Mouse (Mus musculus) midbrain, embryonic 15.5 days (tissue): ENCODE data around the gene Ccn6. TPM values are rescaled to one million over a fixed set of nuclear protein-coding genes. Genes with fewer than 3 reads are reported as not detected.
"Not testable (repeated sequence)": the region's sequence is repeated elsewhere in the genome, so short reads cannot be mapped to it uniquely, and the experiment has no call there.

Experiments
- ATAC-seq: fragments of 200-750 bp; cut with Nextera tagmentation; replicated peaks from 2 replicates; pipeline ENCODE4 v1.8.0; 2017; ENCODE audit warnings: moderate TSS enrichment
- H3K27ac ChIP-seq: fragments of 300-500 bp; sonication (generic); 2 replicates; pipeline ENCODE4 v1.5.1; 2015; ENCODE audit warnings: mild to moderate bottlenecking, inconsistent platforms
- H3K27me3 ChIP-seq: fragments of 300-500 bp; sonication (generic); replicated peaks from 2 replicates; pipeline ENCODE4 v1.6.1; 2015; ENCODE audit warnings: inconsistent platforms
- H3K36me3 ChIP-seq: fragments of 300-500 bp; sonication (generic); replicated peaks from 2 replicates; pipeline ENCODE4 v1.6.1; 2015; ENCODE audit warnings: inconsistent platforms
- H3K4me1 ChIP-seq: fragments of 300-500 bp; sonication (generic); 2 replicates; pipeline ENCODE4 v1.6.1; 2015; ENCODE audit warnings: inconsistent platforms
- H3K4me2 ChIP-seq: fragments of 300-500 bp; sonication (generic); 2 replicates; pipeline ENCODE4 v1.6.1; 2015; ENCODE audit warnings: inconsistent platforms, mild to moderate bottlenecking, moderate library complexity
- H3K4me3 ChIP-seq: fragments of 300-500 bp; sonication (generic); 2 replicates; pipeline ENCODE4 v1.5.1; 2015; ENCODE audit warnings: mild to moderate bottlenecking, inconsistent platforms
- H3K9ac ChIP-seq: fragments of 300-500 bp; sonication (generic); 2 replicates; pipeline ENCODE4 v1.6.1; 2015; ENCODE audit warnings: mild to moderate bottlenecking, inconsistent platforms
- H3K9me3 ChIP-seq: fragments of 300-500 bp; sonication (generic); 2 replicates; pipeline ENCODE4 v1.6.1; 2016; ENCODE audit warnings: inconsistent platforms
- WGBS: fragments of 180-500 bp; shearing (Covaris S2); methylation state at CpG from one replicate; pipeline ENCODE4 v1.1.7; 2015; ENCODE audit warnings: mixed read lengths; 5-methylcytosine and 5-hydroxymethylcytosine counted together
- polyA plus RNA-seq: library from polyadenylated mRNA; unstranded; fragments of >200 nt; fragmentation: Nextera tagmentation; extraction: Ambion mirVana; gene quantifications from 2 replicates; pipeline ENCODE4 v1.2.1, GENCODE M21; 2015

The Ccn6 gene
- 0.31 and 0.36 TPM in 2 replicates for polyA plus RNA-seq

- WGBS, result 87% methylated on average over 10 of the region's 10 CpGs
- Histone ChIP-seq H3K9me3 (no peaks in the 10 kb centered on the region), H3K4me3 (no peak within 1 kb of the TSS), H3K4me1 (peaks cover 22% of the 10 kb centered on the region), H3K27me3 (no peaks in the 10 kb centered on the region), H3K9ac (no peak within 1 kb of the TSS), H3K4me2 (no peak within 1 kb of the TSS), H3K27ac (no peak within 1 kb of the TSS), H3K36me3 (no peaks in the 10 kb centered on the region)
- no peak for ATAC-seq
Measured at GRCm38 (mm10) chr10:39163694-39164093, at the start of gene Ccn6. Gene Ccn6, minus strand, starts transcription at chr10:39163794.

- Histone ChIP-seq H3K9ac (no peak overlapping the region), H3K4me3 (no peak overlapping the region), H3K4me2 (no peak overlapping the region), H3K36me3 (no peaks in the 10 kb centered on the region), H3K9me3 (no peaks in the 10 kb centered on the region), H3K27me3 (no peaks in the 10 kb centered on the region), H3K4me1 (peaks cover 21% of the 10 kb centered on the region), H3K27ac (peak overlapping the region; percentile 77)
- 0 out of 2 replicates have a peak, but pooled peaks have one; percentile 52 for ATAC-seq
Measured at GRCm38 (mm10) chr10:39210031-39210430, 46.4 kb upstream of the Ccn6 start.

GRCm38 (mm10) chr10:39209161-39210025, 45.8 kb upstream of the Ccn6 start:
- Histone ChIP-seq H3K36me3 (no peaks in the 10 kb centered on the region), H3K4me2 (peak overlapping the region; percentile 20; the same call in 1 of the 2 replicates), H3K4me3 (no peak overlapping the region), H3K9ac (no peak overlapping the region), H3K4me1 (peaks cover 21% of the 10 kb centered on the region), H3K9me3 (no peaks in the 10 kb centered on the region), H3K27ac (peak overlapping the region; percentile 77), H3K27me3 (no peaks in the 10 kb centered on the region)
- peak; percentile 93 for ATAC-seq
- WGBS, result 13% methylated on average over 10 of the region's 10 CpGs

GRCm38 (mm10) chr10:39208712-39209111, 45.1 kb upstream of the Ccn6 start:
- Histone ChIP-seq H3K27ac (peak overlapping the region; percentile 77), H3K4me1 (peaks cover 21% of the 10 kb centered on the region), H3K4me2 (no peak overlapping the region), H3K36me3 (no peaks in the 10 kb centered on the region), H3K9ac (no peak overlapping the region), H3K27me3 (no peaks in the 10 kb centered on the region), H3K4me3 (no peak overlapping the region), H3K9me3 (no peaks in the 10 kb centered on the region)
- WGBS, result 59% methylated on average over 4 of the region's 4 CpGs
- 0 out of 2 replicates have a peak, but pooled peaks have one; percentile 57 for ATAC-seq

GRCm38 (mm10) chr10:39207310-39207855, 43.8 kb upstream of the Ccn6 start:
- Histone ChIP-seq H3K4me2 (no peak overlapping the region), H3K4me1 (peaks cover 21% of the 10 kb centered on the region), H3K9me3 (no peaks in the 10 kb centered on the region), H3K9ac (no peak overlapping the region), H3K27ac (no peak overlapping the region), H3K4me3 (no peak overlapping the region), H3K36me3 (no peaks in the 10 kb centered on the region), H3K27me3 (no peaks in the 10 kb centered on the region)
- 85% methylated on average over 3 of the region's 3 CpGs for WGBS
- ATAC-seq, result no peak

GRCm38 (mm10) chr10:39202490-39202889, 38.9 kb upstream of the Ccn6 start:
- Histone ChIP-seq H3K4me2 (no peak overlapping the region), H3K36me3 (no peaks in the 10 kb centered on the region), H3K27me3 (no peaks in the 10 kb centered on the region), H3K9me3 (no peaks in the 10 kb centered on the region), H3K4me3 (no peak overlapping the region), H3K27ac (no peak overlapping the region), H3K4me1 (no peaks in the 10 kb centered on the region), H3K9ac (no peak overlapping the region)
- 69% methylated on average over 4 of the region's 4 CpGs for WGBS
- no peak for ATAC-seq

GRCm38 (mm10) chr10:39198216-39198615, 34.6 kb upstream of the Ccn6 start:
- H3K4me1 ChIP-seq, ATAC-seq, H3K27ac ChIP-seq, H3K9me3 ChIP-seq, H3K4me2 ChIP-seq, H3K36me3 ChIP-seq, H3K4me3 ChIP-seq, H3K9ac ChIP-seq, H3K27me3 ChIP-seq: not testable (repeated sequence)
- WGBS, result 92% methylated on average over 11 of the region's 11 CpGs

GRCm38 (mm10) chr10:39192673-39193072, 29.1 kb upstream of the Ccn6 start:
- Histone ChIP-seq H3K27me3 (no peaks in the 10 kb centered on the region), H3K4me3 (no peak overlapping the region), H3K27ac (no peak overlapping the region), H3K4me1 (no peaks in the 10 kb centered on the region), H3K9ac (no peak overlapping the region), H3K36me3 (no peaks in the 10 kb centered on the region), H3K4me2 (no peak overlapping the region), H3K9me3 (no peaks in the 10 kb centered on the region)
- 98% methylated on average over 3 of the region's 3 CpGs for WGBS
- no peak for ATAC-seq

GRCm38 (mm10) chr10:39185545-39185906, 21.9 kb upstream of the Ccn6 start:
- WGBS, result 82% methylated on average over 4 of the region's 4 CpGs
- H3K4me3 ChIP-seq, result no peak overlapping the region
- H3K9me3 ChIP-seq, result no peaks in the 10 kb centered on the region
- H3K4me2 ChIP-seq, result no peak overlapping the region
- no peak for ATAC-seq
- H3K27ac ChIP-seq, result no peak overlapping the region
- H3K4me1 ChIP-seq, result peaks cover 3% of the 10 kb centered on the region; the same call in 1 of the 2 replicates
- no peak overlapping the region for H3K9ac ChIP-seq
- H3K27me3 ChIP-seq, result no peaks in the 10 kb centered on the region
- no peaks in the 10 kb centered on the region for H3K36me3 ChIP-seq

- Histone ChIP-seq H3K27me3 (no peaks in the 10 kb centered on the region), H3K4me1 (peaks cover 3% of the 10 kb centered on the region; the same call in 1 of the 2 replicates), H3K4me3 (no peak overlapping the region), H3K27ac (0 out of 2 replicates have a peak overlapping the region, but pooled peaks have one; percentile 12), H3K36me3 (no peaks in the 10 kb centered on the region), H3K4me2 (no peak overlapping the region), H3K9ac (no peak overlapping the region), H3K9me3 (no peaks in the 10 kb centered on the region)
- WGBS, result 79% methylated on average over 8 of the region's 8 CpGs
- ATAC-seq, result 0 out of 2 replicates have a peak, but pooled peaks have one; percentile 48
Measured at GRCm38 (mm10) chr10:39184864-39185544, 21.4 kb upstream of the Ccn6 start.

GRCm38 (mm10) chr10:39176981-39177380, 13.4 kb upstream of the Ccn6 start:
- no peak overlapping the region for H3K4me3 ChIP-seq
- peaks cover 18% of the 10 kb centered on the region for H3K4me1 ChIP-seq
- no peaks in the 10 kb centered on the region for H3K36me3 ChIP-seq
- no peak for ATAC-seq
- H3K9me3 ChIP-seq, result no peaks in the 10 kb centered on the region
- H3K9ac ChIP-seq, result no peak overlapping the region
- no peak overlapping the region for H3K4me2 ChIP-seq
- no peak overlapping the region for H3K27ac ChIP-seq
- 88% methylated on average over 5 of the region's 5 CpGs for WGBS
- no peaks in the 10 kb centered on the region for H3K27me3 ChIP-seq

- Histone ChIP-seq H3K36me3 (no peaks in the 10 kb centered on the region), H3K4me1 (peaks cover 29% of the 10 kb centered on the region), H3K4me3 (no peak overlapping the region), H3K4me2 (peak overlapping the region; percentile 72), H3K27ac (peak overlapping the region; percentile 97), H3K9ac (no peak overlapping the region), H3K9me3 (no peaks in the 10 kb centered on the region), H3K27me3 (no peaks in the 10 kb centered on the region)
- no peak for ATAC-seq
- WGBS, result 37% methylated on average over 13 of the region's 13 CpGs
Measured at GRCm38 (mm10) chr10:39173077-39173476, 9.5 kb upstream of the Ccn6 start.
